Mouse (Mus musculus) retina, adult 2 months (tissue): ENCODE measurements around the gene Card11.

Source experiments
- DNase-seq: peaks from one replicate; pipeline ENCODE4 v3.0.0-alpha.2; 2012; ENCODE audit warnings: low read depth, low spot score

Card11 gene

DNA sequence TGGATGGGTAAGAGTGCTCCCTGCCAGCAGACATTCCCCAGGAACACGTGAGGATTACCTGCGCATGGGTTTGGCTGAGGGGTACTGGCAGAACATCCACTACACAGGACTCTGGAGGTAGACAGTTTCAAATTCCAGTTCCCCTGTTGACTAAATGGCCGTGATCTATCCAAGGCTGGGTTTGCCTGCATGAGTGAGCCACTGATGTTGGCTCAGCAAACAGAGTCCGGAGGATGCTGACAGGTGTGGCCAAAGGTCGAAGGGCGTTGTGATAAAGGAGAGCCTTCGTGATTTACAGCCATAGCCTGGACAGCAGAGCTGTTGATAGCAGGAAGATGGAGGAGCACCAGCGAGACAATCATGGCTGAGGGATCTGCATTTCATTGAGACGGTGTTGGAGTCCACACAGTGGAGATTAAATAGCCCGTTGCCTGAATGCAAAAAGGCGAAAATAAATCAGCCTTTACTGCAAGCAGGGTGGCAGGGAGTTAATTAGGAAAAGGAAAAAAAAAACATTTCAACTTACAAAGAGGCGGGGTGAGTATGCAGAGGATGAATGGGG lies 147.9 kb downstream of the Card11 start:
- no peak for DNase-seq

DNA sequence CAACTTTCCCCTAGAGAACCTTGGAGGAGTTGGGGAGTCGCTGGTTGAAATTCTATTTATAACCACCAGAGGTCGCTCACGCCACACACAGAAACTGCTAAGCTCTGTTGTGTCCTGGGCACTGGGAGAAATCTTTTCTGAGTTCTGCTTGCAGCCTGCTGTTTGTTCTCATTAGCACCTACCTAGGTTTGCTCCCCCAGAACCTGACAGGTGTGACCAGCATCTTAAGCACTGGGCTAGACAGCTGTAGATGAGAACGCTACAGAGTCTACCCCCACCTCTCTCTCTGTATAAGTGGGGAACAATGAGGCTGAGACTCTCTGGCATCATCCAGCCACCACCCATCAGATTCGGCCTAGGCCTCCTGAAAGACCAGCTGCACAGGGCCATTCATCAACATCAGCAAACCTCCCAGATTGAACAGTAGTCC lies 153.1 kb downstream of the Card11 start:
- no peak for DNase-seq

DNA sequence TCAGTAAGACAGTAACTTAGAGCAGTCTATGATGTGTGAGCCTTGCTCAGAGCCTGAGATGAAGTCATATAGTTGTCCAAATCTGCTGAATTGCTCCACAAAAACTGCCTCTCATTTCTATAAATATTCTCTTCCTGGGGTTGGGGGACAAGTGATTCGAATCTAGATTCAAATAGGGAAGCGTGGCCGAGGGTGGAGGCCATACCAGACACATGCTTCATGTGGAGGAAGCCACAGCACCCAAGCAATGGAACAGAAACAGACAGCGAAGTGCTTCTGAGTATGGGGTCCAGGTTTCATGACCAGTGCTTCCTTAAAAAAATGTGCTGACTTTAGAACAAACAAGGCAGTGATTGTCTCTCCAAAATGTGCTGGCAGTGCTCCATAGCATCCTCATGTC lies 158.4 kb downstream of the Card11 start:
- no peak for DNase-seq

DNA sequence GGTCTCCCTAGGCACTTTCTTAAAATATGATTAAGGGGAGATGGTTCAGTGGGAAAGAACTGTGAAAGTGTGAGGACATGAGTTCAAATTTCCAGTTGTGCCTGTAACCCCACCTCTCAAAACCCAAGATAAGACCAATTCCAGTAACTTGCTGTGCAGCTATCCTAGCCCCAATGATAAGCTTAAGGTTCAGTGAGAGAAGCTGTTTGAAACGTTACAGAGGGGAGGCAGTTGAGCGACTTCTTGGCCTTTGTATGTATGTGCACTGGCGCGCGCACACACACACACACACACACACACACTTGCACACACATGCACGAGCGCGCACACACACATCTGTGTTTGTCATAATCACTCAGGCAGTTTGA lies 169.3 kb downstream of the Card11 start:
- no peak for DNase-seq

DNA sequence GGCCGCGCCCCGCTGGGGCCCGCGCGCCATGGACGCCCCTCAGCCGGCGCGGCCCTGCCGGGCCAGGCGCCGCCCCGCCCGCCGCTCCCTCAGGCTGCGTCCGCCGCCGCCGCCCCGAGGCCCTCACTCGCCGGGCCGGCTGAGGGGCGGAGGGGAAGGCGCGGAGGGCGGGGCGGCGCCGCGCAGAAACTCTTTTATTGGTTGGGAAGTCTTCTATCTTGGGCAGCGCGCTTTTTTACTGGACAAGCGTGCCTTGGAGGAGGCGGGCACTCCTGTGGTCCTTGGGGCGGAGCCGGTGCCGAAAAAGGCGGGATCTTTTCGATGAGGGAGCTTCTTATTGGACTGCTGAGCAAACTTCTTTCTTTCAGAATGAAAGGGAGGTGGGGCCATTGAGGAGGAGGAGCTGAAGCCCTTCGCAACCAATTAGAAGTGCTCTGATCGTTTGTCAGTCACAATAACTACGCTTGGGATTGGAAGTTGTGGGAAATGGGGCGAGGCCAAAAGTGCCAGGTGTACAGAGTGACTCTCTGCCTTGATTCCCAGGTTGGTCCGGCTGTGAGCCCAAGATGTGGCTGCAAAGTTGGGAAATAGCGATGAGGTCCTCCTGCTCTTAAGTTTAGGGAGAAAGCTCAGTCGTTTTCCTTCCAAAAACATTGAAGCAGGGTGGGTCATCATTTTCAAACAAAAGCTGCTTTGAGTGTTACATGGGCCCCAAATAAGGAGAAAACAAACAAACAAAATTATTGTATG lies 169.9 kb downstream of the Card11 start, which contains the start of gene Gna12:
Gene Gna12, minus strand, starts transcription at position 118 of the 750 bp plus-strand sequence.
- peak; percentile 95 for DNase-seq

DNA sequence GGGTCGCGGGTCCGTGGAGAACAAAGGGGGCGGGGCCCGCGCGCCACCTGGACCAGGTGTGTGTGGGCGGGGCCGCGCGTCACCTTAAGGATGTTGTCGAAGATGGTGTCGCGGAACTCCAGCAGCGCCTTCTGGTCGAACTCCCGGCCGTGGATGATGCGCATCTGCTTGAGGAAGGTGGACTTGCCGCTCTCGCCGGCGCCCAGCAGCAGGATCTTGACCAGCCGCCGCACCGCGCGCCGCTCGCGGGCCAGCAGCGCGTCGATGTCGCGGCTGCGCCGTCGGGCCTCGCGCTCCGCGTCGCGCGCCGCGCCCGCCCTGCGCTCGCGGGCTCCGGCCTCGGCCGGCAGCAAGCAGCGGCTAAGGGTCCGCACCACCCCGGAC lies 170.5 kb downstream of the Card11 start:
- DNase-seq = no peak

DNA sequence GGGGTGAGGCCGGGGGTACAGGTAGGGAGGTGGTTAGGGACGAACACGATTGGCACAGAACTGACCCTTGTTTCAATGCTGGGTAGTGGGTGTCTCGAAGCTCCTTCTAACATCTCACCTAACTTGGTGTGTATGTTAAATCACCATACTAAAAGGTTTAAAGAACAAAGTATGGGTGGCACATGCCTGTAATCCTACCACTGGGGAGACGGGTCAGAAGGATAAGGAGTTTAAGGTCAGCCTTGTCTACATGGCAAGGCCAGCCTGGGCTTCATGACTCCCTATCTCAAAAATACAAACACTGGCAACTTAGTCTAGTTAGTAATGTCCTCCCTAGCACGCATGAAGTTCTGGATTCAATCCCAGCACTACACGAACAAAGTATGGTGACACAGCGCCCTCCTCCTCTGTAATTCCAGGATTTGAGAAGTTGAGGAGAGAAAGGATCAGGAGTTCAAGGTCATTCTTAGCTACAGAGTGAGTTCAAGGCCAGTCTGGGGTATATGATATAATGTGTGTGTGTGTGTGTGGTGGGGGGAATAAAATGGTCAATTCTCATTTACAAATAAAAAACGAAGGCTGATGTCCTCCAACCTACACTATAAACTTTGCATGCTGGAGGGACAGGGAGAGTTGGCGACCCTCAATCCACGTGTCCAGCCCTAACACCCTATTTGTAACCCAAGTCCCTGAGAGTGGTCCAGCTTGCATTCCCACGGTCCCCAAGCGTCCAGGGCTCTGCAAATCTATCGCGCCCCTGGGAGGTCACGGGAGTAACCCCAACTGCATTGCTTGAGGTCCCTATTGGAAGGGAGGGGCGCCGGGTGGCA lies 171.1 kb downstream of the Card11 start:
- no peak for DNase-seq

DNA sequence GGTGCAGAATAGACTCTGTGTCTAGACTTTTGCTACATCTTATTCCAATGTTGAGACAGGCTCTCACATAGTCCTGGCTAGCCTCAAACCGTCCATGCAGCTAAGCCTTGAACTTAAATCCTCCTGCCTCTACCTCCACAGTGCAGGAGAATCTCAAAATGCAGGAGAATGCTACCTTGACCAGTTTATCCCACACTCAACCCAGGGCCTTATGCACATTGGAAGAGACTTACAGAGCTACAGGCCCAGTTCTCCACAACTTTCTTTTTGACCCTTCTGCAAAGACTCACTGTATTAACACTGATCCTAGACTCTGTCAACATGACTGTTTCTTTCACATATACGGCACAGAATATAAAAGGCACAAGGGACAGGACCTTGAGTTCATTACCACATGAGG lies 172.0 kb downstream of the Card11 start:
- DNase-seq = no peak

DNA sequence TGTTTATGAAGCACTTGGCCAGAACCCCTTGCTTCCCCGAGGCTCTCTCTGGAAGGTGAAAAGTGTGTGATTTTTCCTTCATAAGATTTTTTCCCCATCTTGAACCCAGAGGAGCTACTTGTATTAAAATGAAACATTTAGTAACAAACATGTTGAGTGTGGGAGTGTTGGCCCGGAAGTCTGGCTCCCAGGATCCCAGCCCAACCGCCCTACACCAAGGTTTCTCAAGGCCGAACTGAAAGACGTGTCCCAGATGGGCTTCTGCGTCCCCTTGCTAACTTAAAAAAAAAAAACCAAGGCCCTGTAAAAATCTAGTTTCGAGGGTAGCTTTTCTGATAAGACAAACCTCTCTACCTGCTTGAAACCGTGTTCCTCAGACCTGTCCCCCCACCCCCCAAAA lies 172.5 kb downstream of the Card11 start:
- no peak for DNase-seq

DNA sequence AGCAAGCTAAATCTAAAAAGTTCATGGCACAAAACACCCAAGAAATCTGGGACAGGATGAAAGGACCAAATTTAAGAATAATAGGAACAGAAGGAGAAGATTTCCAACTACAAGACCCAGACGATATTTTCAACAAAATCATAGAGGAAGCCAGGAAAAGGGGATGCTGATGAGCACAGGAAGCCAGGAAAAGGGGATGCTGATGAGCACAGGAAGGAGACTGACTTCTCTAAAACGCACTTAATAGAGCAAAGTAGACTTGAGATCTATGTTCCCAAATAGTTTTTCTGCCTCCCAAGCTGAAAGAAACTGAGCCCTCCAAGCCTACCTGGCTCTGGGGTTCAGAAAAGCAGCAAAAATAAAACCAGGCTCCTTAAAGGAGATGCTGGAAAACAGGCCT lies 173.0 kb downstream of the Card11 start:
- no peak for DNase-seq

DNA sequence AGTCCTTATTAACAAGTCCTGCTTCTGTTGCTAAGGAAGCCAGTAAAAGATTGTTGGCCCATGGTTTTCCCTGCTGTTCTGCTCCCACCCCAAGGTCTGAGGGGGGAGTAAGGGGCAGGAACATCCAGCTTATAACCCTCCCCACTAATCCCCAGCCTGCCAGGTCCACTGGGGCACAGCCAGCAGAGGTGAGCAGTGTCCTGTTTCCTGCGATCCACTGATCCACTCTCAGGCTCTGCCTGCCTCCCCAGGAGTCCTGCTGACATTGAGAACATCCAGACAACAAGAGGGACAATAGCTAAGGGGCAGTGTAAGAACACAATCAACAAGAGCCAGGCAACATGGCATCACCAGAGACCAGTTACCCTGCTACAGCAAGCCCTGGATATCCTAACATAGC lies 173.6 kb downstream of the Card11 start:
- peak; percentile 51 for DNase-seq

DNA sequence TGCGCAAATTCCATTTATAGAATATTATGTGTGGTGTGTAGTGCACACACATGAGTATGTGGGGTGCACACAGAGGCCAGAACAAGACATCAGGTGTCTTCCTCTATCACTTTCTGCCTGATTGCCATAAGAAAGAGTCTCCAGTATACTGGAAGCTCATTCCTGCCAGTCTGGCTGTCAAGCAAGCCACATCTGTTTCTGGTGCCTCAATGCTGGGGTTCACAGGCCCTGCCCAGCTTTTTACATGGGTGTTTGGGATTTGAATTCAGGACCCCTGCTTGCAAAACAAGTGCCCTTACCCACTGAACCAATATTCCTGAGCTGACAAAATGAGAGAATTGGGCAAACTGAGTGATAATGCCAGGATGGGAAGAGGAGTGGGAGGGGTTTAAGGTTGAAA lies 174.3 kb downstream of the Card11 start:
- DNase-seq = no peak

DNA sequence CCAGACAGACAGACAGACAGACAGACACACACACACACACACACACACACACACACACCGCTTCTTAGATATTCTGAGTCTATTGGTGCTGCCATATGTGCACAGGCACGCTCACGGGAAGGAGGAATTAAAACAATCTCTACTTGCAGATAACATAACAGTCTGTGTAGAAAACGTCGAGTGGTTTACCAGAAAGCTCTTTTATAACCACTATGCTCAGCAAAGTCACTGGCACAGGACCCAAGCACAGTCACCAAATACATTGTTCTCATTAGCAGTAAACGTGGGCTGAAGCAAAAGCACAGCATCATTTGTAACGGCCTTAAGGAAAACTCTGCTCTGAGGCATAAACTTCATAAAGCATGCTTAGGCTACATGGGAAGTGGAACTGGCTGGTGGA lies 176.3 kb downstream of the Card11 start:
- DNase-seq = no peak

DNA sequence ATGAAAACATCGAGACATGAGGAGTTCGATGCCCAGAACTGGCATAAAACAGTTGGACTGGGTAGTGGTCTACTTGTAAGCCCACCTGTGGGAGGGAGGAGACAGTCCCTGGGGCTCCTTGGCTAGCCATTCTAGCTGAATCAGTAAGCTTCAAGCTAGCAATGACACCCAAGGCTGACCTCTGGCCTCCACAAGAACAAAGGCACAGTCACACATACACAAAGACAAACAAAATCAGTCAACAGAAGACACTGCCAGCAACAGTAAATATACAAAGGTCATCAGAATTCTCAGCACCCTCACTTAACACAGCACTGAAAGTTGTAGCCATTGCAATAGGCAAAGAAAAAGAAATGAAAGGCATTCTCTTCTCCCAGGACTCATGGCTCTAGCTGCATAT lies 177.0 kb downstream of the Card11 start:
- DNase-seq = no peak
